Mouse (Mus musculus) gastrocnemius, adult 18-20 months (tissue): ENCODE results near the gene Rhoc. TPM values are rescaled to one million over a fixed set of nuclear protein-coding genes. Genes with fewer than 3 reads are reported as not detected.
"Not testable (repeated sequence)": the region's sequence is repeated elsewhere in the genome, so short reads cannot be mapped to it uniquely, and the experiment has no call there.

Source experiments
- DNase-seq: peaks from one replicate; pipeline ENCODE4 v3.0.0; 2021; ENCODE audit warnings: low spot score
- total RNA-seq, 2 experiments: library from RNA; stranded (reverse); gene quantifications; 2 replicates each; pipeline ENCODE4 v1.2.3; 2021

Gene Rhoc
- total RNA-seq, 2 experiments from 2014 or later: 36.1 to 41.4 TPM

DNA sequence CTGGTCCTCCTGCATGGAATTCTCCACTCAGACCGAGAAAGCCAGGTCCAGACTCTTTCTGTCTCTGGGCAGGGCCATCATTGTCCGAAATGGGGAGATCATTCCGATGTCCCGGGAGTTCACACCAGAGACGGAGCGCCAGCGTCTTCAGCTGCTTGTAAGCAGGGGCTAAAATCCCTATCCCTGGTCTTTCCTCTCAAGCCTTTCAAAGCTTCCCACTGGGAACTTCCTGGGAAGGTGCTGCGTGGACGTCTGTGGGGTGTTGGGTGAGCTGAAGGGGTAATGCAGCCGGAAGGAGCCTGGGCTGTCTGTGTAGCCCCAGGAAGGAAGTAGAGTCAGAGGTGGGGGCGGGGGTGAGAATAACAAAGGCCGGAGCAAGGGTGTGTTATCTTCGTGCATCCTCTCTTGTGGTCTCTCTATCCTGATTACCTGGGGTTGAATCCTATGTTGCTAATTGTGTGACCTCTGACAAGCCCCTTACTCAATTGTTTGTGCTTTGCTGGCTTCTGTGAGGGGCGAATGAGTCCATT lies 4.1 kb upstream of the Rhoc start:
- DNase-seq: no peak

DNA sequence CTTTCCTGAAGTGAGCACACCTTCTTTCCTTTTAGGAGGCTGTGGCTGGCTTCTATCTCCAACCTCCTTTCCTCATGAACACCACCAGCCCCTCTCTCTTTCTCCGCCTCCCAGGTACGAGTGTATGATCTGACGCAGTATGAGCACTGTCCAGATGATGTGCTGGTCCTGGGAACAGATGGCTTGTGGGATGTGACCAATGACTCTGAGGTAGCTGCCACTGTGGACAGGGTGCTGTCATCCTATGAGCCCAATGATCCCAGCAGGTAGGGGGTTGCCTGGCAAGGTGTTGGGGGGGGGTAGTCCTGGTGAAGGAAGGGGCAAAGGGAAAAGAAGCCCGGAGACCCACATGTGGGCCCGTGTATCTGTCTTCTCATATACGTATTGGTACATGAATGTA lies 2.9 kb upstream of the Rhoc start:
- no peak for DNase-seq

DNA sequence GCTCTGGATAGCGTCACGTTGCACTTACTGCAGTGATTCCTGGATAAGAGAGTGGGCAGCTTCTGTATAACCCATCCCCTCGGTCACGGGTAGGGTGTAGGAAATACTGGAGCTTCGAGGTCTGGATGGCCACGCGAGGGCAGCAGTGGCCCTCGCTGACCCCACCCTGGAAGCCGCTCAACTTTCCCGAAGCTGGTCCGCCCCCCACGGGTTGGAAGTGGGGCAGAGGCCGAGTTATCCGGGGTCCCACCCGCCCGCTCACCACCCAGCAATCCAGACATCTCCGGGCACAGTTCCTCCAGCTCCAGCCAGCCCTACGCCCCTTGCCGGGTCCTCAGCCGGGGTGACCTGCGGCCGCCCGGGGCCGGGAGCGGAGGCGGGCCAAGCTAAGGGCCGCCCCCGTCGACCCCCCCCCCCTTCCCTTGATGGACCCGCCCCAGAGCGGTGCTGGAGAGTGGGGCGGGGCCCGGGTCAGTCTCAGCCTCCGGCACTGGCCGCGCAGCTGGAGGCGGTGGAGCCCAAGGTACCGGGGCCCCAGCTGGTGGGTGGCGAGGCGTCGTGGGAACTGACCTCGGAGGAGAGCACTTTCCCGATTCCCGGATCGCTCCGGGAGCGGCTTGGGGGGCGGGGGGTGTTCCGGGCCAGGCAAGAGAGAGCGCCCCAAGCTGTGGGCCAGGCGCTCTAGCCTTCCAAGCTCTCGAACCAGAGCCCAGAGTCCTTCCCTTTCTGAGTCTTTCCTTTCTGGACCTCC lies 561 bp downstream of the Rhoc start:
- DNase-seq: peak; percentile 86

DNA sequence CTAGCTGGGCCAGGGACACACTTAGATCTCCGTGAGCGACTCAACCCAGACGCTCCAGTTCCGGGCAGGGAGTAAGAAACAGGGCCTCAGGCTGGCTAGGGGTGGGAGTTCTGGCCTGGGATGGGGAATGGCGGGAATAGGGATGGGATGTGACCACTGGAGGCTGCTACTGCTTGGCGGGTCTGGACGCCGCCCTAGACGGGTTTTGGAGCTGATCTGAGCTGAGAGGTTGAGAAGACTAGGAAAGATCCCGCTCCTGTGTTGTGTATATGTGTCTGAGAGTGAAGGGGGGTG lies 1.1 kb downstream of the Rhoc start:
- DNase-seq: no peak

DNA sequence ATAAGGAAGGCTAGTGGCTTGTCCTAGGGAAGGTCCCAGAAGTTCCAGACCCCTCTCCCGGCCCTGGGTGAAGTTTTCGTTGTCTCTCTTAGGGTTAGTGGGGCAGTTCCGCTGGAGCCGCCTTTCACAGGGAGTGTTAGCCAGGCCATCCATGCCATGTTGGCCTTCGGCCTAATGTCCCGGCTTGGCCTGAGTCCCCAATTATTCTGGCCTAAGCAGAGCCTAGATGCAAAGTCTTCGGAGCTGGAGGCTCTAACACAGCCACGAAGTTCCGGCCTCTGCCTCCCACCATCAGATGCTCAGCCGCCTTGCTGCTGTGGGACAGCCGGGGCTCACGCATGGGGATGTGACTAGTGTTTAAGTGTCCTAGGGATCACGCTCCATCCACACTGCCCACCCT lies 1.6 kb downstream of the Rhoc start:
- DNase-seq: peak; percentile 66

DNA sequence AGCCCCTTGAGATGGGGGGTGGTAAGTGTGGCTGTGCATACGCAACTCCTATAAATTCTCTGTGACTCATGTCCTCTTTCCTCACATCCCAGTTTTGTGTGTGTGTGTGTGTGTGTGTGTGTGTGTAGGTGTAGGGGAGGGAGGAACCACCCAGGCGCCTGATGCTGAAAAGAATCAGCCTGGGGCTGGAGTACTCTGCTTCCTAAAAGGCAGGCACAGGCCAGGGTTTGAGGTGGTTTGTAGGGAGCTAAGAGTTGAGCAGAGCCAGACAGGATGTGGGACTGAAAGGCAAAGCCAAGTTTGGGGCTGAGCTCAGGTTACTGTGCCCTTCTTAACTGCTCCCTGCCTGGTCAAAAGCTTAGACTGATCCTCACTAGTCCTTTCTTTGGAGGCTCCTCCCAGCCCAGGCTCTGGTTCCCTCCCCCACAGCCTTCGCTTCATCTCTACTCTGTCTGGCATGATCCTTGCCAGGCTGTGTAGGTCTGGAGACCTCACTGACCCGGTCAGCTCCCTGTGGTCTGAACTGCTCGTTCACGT lies 2.3 kb downstream of the Rhoc start:
- DNase-seq: no peak

DNA sequence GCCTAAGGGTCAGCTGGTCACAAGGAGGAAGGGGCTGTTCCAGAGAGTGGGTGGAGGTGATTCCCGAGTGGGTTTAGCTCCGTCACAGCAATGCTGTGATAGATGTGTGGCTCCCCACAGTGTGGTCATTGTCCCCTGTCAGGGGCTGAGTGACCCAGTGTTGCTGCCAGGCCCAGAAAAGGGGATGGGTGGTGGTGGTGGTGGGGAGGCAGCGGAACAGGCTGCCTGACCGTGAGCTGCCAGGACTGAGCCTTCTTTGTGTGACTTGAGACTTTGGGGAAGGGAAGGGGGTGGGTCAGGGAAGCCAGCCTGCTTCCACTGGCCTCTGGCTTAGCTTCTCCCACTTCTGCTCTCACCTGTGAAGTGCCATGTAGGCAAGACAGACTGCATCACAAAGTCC lies 2.8 kb downstream of the Rhoc start:
- DNase-seq: no peak

DNA sequence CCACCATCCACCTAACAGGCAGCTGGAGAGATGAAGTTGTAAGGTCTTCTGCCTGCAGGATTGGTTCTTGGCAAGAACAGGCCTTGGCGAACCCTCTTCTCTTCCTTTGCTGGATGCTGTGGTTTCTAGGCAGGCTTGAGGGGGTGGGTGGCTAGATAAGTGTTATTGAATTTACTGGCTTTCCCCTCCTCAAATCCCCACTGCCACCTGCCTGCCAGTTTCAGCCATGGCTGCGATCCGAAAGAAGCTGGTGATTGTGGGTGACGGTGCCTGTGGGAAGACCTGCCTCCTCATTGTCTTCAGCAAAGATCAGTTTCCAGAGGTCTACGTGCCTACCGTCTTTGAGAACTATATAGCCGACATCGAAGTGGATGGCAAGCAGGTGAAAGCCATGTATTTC lies 3.5 kb downstream of the Rhoc start:
- DNase-seq: no peak

DNA sequence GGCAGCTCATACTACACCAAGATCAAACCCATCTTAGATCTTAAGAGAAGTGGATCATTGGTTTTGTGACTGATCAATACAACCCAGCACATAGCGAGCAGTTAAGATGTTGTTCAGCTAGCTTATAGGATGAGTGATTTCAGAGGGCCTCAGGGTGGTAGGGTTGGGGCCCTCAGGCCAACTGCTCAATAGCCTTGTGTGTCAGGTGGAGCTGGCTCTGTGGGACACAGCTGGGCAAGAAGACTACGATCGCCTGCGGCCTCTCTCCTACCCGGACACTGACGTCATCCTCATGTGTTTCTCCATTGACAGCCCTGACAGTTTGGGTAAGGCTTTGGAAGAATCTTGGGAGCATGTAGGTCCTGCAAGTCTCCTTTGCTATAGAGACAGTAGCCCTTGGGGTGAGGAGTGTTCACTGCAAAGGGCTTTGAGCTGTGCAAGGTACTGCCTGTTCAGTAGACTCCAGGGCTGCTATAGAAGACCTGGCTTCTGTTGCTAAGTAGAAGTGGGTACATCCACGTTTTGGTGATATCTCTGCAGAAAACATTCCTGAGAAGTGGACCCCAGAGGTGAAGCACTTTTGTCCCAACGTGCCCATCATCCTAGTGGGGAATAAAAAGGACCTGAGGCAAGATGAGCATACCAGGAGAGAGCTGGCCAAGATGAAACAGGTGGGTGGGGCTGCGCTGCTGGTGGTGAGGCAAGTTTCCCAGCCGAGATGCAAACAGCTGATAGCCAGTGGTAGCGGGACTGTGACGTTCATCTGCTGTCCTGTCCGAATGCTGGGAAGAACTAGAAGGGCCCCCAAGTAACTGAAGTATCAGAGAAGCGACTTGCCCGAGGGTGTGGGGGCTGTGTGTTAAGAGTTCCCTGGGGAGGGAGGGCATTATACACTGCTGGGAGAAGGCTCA lies 4.4 kb downstream of the Rhoc start:
- DNase-seq: no peak

DNA sequence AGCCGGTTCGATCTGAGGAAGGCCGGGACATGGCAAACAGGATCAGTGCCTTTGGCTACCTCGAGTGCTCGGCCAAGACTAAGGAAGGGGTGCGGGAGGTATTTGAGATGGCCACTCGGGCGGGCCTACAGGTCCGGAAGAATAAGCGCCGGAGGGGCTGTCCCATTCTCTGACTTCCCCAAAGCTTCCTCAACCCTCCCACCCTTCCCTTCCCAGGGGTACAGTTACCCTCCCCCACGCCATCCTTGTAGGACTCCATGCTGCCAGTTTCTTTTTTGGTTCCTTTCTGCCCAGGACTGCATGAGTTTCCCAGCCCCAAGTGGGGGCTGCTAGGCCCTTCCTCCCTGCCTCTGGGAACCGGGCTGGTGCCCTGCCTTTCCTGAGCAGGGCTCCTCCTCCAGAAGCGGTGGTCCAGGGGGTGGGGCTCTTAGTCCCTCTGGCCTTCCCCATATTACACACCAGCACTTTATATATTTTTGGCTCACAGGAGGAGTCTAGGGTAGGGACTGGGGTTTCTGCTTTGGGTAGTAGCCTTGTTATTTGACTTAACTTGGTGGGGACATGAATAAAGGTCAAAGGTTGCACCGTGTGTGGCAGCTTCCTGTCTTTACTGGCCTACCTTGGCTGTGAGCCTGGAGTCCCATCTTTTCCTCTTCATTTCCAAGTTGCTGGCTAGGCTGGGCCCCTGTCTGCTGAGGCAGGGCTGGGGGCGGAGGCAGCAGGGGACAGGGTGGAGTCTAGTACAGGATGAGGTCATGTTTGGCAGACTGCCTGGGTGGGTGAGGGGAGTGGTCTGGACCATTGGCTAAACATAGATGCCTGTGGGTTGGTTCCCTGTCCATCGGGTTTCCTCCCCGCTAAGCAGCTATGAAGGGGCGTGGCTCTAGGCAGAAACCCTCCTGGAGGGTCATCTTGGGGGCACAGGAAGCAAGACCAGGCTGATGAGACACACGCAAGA lies 6.0 kb downstream of the Rhoc start:
- peak; percentile 89 for DNase-seq

DNA sequence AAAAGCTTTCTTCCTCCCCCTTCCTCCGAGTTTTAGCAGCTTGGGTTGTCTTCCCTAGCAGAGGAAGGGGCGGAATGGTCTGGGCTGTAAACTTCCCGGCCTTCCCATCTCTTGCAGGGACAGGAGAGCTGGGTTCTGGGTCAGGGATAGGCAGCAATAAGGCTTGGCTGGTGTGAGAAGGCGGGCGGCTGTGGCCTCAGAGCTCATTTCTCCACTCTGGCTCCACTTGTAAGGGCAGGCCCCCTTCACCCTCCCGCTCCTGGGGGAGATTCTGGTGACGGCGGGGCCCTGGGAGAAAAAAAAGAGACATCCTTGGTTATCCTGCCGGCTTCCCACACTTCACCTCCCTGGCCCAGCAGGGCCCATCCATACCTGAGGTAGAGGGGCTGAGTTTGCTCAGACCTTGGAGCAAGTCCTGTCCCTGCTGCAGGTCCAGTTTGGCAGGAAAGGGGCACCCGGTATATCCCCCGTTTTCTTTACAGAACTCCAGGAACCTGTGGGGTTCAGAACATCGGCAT lies 6.8 kb downstream of the Rhoc start:
- no peak for DNase-seq

DNA sequence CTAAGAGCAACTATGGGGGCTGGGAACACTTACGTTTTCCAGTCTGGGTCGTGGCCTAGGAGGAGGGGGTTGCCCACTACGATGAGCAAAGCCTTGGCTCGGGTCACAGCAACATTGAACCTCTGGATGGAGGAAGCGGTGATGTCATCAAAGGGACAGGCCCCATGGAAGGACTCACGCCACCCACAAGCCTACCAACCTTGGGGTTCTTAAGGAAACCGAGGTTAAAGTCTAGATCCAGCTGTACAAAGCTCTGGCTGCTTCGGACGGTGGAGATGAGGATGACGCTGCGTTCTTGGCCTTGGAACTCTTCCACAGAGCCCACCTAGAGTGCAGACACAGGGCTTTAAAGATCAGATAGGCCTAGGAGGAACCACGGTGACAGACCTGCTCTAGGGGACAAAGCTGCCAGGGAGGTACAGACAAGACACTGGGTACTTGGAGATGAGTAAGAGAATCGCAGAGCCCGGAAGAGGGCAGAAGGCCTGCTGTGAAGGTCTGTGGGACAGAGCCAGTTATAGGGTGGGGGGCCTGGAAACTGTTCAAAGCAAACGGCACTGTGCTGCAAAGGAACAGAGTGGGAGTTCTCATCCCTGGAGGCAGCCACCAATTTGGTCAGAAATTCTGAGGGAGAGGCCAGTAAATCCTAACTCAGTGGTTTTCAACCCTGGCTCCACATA lies 7.6 kb downstream of the Rhoc start:
- DNase-seq: no peak

DNA sequence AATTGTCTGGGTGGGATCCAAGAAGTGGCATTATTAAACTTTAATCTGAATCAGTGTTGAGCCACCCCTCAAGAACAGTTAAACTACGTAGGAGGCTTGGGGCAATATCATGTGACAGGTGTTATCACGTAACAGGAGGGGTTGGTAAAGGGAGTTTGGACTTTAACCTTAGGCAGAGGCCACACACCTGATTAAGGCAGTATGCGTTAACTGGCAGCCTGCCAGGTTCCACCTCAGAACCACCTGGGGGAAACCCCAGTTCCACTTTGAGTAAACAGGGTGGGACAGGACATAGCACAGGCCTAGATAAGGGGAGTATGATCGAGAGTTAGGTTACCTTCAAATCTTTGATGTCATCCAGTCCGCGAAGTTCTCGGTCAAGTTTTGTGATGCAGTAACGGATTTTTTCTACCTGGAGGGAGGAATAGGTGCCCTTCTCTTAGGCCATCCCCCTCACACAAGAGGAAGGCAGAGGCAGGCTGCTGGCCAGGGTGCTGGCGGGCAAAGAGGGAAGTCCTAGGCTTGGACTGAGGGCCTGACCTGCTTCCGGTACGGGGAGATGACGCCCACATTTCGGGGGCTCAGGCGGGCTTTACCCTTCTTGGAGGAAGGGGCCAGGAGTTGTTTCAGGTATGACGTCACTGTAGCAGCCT lies 8.4 kb downstream of the Rhoc start:
- no peak for DNase-seq

DNA sequence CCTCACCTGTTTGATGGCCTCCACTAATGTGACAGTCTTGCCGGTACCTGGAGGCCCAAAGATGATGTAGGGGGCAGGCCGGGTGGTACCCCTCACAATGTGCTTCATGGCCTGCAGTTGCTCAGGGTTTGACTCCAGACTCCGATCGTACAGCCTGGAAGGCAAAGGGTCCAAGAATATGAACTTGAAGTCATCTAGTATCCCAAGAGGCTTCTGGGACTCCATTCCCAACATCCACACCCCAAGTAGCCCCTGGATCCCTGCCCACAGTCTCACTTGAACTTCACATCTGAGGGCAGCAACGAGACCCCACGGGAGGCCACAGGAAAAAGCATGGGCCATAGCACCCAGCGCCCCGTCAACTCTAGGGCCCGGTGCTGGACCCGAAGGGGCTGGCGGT lies 12.5 kb downstream of the Rhoc start:
- DNase-seq: no peak

DNA sequence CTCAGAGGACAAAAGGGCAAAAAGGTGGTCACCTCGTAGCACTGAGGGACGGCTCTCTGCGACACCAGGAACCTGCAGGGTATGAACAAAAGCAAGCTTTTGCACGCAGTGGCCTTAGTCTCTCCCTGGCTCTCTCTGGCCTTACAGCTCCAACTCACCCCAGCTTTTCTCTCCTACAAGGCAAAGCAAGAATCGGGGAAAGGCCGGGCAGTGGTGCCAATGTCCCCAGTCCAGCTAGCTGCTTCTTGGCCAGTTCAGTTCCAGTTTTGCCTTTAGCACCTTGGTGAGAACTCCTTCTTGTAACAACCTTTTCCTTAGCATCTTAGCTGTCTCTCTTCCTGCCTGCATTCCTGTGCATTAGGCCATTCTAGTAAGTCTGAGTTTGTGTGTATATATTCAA lies 13.3 kb downstream of the Rhoc start:
- DNase-seq: no peak

DNA sequence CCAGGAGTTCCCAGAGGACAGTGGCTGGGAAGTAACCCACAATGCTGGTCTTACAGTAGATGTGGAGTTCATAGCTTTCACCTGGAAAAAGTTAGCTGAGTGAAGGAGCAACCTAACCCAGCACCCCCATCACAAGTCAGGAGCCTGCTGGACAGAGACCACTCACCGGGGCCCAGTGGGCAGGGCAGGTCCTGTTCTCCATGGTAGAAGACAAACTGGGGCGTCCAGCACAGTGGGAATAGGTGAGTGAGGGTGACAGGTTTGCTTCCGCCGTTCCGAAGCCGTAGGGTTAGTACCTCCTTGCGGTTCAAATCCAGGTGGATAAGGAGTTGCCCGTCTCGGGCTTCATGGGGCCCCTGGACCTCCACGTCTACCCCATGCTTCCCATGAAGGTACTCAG lies 16.1 kb downstream of the Rhoc start:
- no peak for DNase-seq

DNA sequence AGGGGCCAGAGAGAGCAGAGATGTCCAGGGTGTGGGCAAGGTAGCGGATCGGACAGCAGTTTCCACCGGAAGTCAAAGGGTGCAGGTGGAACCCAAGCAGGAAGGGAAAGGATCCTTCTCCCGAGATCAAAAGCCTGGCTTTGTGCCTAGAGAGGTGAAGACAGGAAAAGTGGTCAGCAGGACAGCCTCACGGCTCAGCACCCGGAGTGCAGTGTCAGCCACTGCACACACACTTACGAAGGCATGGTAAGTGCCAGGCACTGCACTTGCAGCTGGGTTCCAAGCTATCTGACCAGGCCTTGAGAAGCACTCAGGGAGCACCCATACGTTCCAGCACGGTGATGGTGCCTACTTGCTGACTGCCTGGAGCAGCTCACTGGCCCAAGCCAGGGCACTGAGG lies 17.4 kb downstream of the Rhoc start:
- DNase-seq: no peak

DNA sequence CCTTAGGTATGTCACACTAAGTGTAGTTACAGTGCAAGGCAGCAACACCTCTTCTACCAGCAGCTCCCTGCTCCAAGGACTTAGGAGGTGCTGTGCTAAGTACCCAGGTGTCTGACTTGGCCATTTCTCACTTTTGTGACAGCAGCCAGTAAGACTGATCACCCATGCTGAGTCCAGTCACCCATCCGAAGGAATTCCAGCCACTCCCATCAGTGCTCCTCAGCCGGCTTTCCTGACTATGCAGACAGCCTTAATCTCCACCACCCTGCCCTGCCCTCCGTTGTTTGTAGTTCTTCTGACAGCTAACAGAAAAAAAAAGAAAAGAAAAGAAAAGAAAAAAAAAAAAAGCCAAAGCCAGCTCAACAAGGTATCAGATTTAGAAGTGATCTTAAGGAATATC lies 23.6 kb downstream of the Rhoc start:
- no peak for DNase-seq

DNA sequence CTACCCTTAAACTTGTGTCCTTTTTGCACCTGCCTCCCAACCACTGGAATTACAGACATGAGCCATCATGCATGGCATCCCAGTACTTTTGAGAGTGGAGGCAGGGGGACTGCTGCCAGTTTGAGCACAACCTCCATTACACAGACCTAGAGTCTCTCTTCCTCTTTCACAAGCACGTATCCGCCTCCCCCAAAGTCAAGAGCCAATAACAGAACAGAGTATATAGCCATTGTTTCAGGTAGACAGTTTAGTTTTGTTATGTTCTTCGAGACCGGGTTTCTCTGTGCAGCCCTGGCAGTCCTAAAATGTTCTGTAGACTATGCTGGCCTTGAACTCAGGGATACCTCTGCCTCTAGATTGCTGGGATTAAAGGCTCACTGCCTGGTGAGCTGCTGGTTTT lies 24.1 kb downstream of the Rhoc start:
- DNase-seq: no peak

DNA sequence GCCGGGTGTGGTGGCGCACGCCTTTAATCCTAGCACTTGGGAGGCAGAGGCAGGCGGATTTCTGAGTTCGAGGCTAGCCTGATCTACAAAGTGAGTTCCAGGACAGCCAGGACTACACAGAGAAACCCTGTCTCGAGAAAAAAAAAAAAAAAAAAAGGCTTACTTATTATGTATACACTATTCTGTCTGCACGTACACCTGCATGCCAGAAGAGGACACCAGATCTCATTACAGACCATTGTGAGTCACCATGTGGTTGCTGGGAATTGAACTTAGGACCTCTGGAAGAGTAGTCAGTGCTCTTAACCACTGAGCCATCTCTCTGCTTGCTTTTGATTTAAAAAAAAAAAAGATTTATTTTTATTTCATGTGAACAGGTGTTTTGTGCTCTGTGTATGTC lies 25.1 kb downstream of the Rhoc start:
- DNase-seq: not testable (repeated sequence)
